10 mouse cellular contexts compared by ENCODE assay signal in the genomic region with DNA sequence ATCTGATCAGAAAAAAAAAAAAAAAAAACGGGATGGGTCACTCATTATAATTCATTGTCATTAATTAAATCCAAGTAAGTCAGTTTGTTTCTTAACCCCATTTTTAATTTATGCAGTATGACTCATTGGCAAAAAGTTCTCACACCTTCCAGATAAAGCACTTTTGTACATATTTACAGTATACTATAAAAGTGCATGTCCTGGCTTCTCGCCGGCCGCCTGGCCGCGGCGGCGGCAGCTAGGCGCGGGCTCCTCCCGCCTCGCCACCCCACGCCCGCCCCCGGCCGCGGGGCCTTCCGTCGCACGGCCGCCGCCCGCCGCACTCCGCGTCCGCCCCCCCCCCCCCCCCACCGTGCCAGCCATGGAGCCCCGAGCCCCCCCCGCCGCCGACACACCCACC. TPM values are rescaled to one million over a fixed set of nuclear protein-coding genes. Genes with fewer than 3 reads are reported as not detected.
DNase-seq lines count a peak whose midpoint lies in the region; ATAC-seq and TF ChIP-seq lines count a peak whose summit lies in the region.
"Had no signal": no experiment of that assay in that cellular context is flagged by ENCODE, and none has a peak within 500 bp of the region (broad histone marks: within the 10 kb centered on the region; RNA-seq: fewer than 3 reads in every experiment).

No protein-coding gene starts in this region.

- TF ChIP-seq EP300 in heart, adult 2 months (IDR thresholded peaks at IDR 0.05; ENCODE audit: insufficient read depth, low read depth, low read length), result no peak

- no peak for TF ChIP-seq POLR2A in heart, adult 2 months (IDR thresholded peaks at IDR 0.05; ENCODE audit: insufficient read depth, low read depth, low read length)

- H3K4me2 ChIP-seq in heart, embryonic 16.5 days (ENCODE audit: low read depth, low read length), result peak overlapping the region; percentile 67
- peak overlapping the region; percentile 63 for H3K4me2 ChIP-seq in embryonic facial prominence, embryonic 13.5 days
- peak overlapping the region; percentile 68 for H3K4me2 ChIP-seq in intestine, postnatal 0 days (replicated peaks; ENCODE audit: low read depth)
- peak overlapping the region; percentile 64 for H3K4me2 ChIP-seq in midbrain, postnatal 0 days (ENCODE audit: low read depth, low read length, poor library complexity, severe bottlenecking)

- no peak for ATAC-seq in heart, embryonic 16.5 days (replicated peaks; ENCODE audit: extremely low read depth, insufficient read depth, low FRiP score)
- ATAC-seq in embryonic facial prominence, embryonic 13.5 days (ENCODE audit: insufficient number of reproducible peaks, insufficient read depth, low FRiP score, low TSS enrichment, low read depth), result no peak
- no peak for ATAC-seq in intestine, postnatal 0 days
- no peak for ATAC-seq in midbrain, postnatal 0 days (ENCODE audit: low FRiP score)
- ATAC-seq in erythroid progenitor cell, adult 5-6 weeks (replicated peaks; ENCODE audit: low FRiP score, poor library complexity, severe bottlenecking), result no peak

- 11% methylated on average over 15 of the region's 32 CpGs for WGBS in heart, embryonic 16.5 days
- WGBS in heart, adult 2 months, result 2% methylated on average over 26 of the region's 32 CpGs
- WGBS in embryonic facial prominence, embryonic 13.5 days, result 10% methylated on average over 22 of the region's 32 CpGs
- 3% methylated on average over 29 of the region's 32 CpGs for WGBS in intestine, postnatal 0 days
- 18% methylated on average over 28 of the region's 32 CpGs for WGBS in midbrain, postnatal 0 days

- intact Hi-C loops in heart, adult 2 months (cut with DNase I), result no loop called here

- H3K9me3 ChIP-seq in heart, embryonic 16.5 days (replicated peaks; ENCODE audit: control insufficient read depth, low read length), result 0 out of 2 replicates have a peak, but pooled peaks cover 2% of the 10 kb centered on the region
- H3K9me3 ChIP-seq in embryonic facial prominence, embryonic 13.5 days, result peaks cover 3% of the 10 kb centered on the region; the same call in 1 of the 2 replicates
- H3K9me3 ChIP-seq in intestine, postnatal 0 days (ENCODE audit: control insufficient read depth), result no peaks in the 10 kb centered on the region
- H3K9me3 ChIP-seq in midbrain, postnatal 0 days (ENCODE audit: low read length), result no peaks in the 10 kb centered on the region

- H3K27me3 ChIP-seq in heart, embryonic 16.5 days (ENCODE audit: control insufficient read depth, insufficient read depth, low read length), result no peaks in the 10 kb centered on the region
- no peaks in the 10 kb centered on the region for H3K27me3 ChIP-seq in heart, adult 2 months (ENCODE audit: control insufficient read depth, insufficient read depth, low read length)
- no peaks in the 10 kb centered on the region for H3K27me3 ChIP-seq in embryonic facial prominence, embryonic 13.5 days
- H3K27me3 ChIP-seq in intestine, postnatal 0 days (replicated peaks; ENCODE audit: control insufficient read depth, insufficient read depth, low read length), result no peaks in the 10 kb centered on the region
- H3K27me3 ChIP-seq in midbrain, postnatal 0 days (ENCODE audit: insufficient read depth, low read length), result no peaks in the 10 kb centered on the region

- H3K4me3 ChIP-seq in heart, embryonic 16.5 days (ENCODE audit: low read length), result peak overlapping the region; percentile 49
- H3K4me3 ChIP-seq in heart, adult 2 months, result no peak overlapping the region
- peak overlapping the region; percentile 40 for H3K4me3 ChIP-seq in embryonic facial prominence, embryonic 13.5 days
- H3K4me3 ChIP-seq in intestine, postnatal 0 days (ENCODE audit: low read depth, low read length), result peak overlapping the region; percentile 34
- peak overlapping the region; percentile 41 for H3K4me3 ChIP-seq in midbrain, postnatal 0 days (ENCODE audit: low read depth, low read length)

- H3K27ac ChIP-seq in heart, embryonic 16.5 days (ENCODE audit: low read length), result no peak overlapping the region
- no peak overlapping the region for H3K27ac ChIP-seq in heart, adult 2 months
- no peak overlapping the region for H3K27ac ChIP-seq in embryonic facial prominence, embryonic 13.5 days
- no peak overlapping the region for H3K27ac ChIP-seq in intestine, postnatal 0 days (ENCODE audit: low read depth, low read length)
- H3K27ac ChIP-seq in midbrain, postnatal 0 days (ENCODE audit: low read depth, low read length), result no peak overlapping the region

- 0 out of 2 replicates have a peak overlapping the region, but pooled peaks have one; percentile 29 for H3K9ac ChIP-seq in heart, embryonic 16.5 days (ENCODE audit: low read length)
- no peak overlapping the region for H3K9ac ChIP-seq in heart, adult 2 months (ENCODE audit: low read depth, low read length)
- peak overlapping the region; percentile 55; the same call in 1 of the 2 replicates for H3K9ac ChIP-seq in embryonic facial prominence, embryonic 13.5 days
- H3K9ac ChIP-seq in intestine, postnatal 0 days (ENCODE audit: low read depth, low read length), result no peak overlapping the region
- H3K9ac ChIP-seq in midbrain, postnatal 0 days (replicated peaks; ENCODE audit: low read length, poor library complexity, severe bottlenecking), result no peak overlapping the region

- no peaks in the 10 kb centered on the region for H3K36me3 ChIP-seq in heart, embryonic 16.5 days (ENCODE audit: control insufficient read depth, insufficient read depth)
- no peaks in the 10 kb centered on the region for H3K36me3 ChIP-seq in heart, adult 2 months (ENCODE audit: control insufficient read depth, insufficient read depth, low read length)
- no peaks in the 10 kb centered on the region for H3K36me3 ChIP-seq in embryonic facial prominence, embryonic 13.5 days
- no peaks in the 10 kb centered on the region for H3K36me3 ChIP-seq in intestine, postnatal 0 days (ENCODE audit: control insufficient read depth, insufficient read depth)
- H3K36me3 ChIP-seq in midbrain, postnatal 0 days (ENCODE audit: insufficient read depth, low read length), result no peaks in the 10 kb centered on the region

- no peak for TF ChIP-seq CTCF in heart, adult 2 months (IDR thresholded peaks at IDR 0.05)
- TF ChIP-seq CTCF in intestine, postnatal 0 days (IDR thresholded peaks at IDR 0.05; ENCODE audit: low read depth), result no peak
- no peak for TF ChIP-seq CTCF in midbrain, postnatal 0 days (IDR thresholded peaks at IDR 0.05)

- H3K79me2 ChIP-seq in heart, adult 2 months (replicated peaks; ENCODE audit: control insufficient read depth, insufficient read depth, low read length), result no peaks in the 10 kb centered on the region

- no peaks in the 10 kb centered on the region for H3K4me1 ChIP-seq in heart, embryonic 16.5 days (ENCODE audit: control insufficient read depth, insufficient read depth, low read length)
- no peaks in the 10 kb centered on the region for H3K4me1 ChIP-seq in heart, adult 2 months (ENCODE audit: control insufficient read depth, insufficient read depth, low read length)
- H3K4me1 ChIP-seq in embryonic facial prominence, embryonic 13.5 days, result no peaks in the 10 kb centered on the region
- no peaks in the 10 kb centered on the region for H3K4me1 ChIP-seq in intestine, postnatal 0 days (replicated peaks; ENCODE audit: control insufficient read depth, insufficient read depth, low read length)
- no peaks in the 10 kb centered on the region for H3K4me1 ChIP-seq in midbrain, postnatal 0 days (ENCODE audit: insufficient read depth, low read length)

- no peak for DNase-seq in heart, adult 2 months
- no peak for DNase-seq in midbrain, postnatal 0 days (ENCODE audit: low spot score)
- DNase-seq in right cerebral cortex, postnatal 36 days (ENCODE audit: low spot score in 2 of 2), result no peak
- no peak for DNase-seq in thymus, postnatal 14 days
- DNase-seq: cerebellum, adult 11-12 months; right cerebral cortex, adult 18-20 months had no signal

RNA-seq across cellular contexts. Expression of a gene that starts 27.1 kb away (rescaled TPM):
- 5.5 and 8.0 TPM in 2 replicates for polyA plus RNA-seq in heart, embryonic 16.5 days (2015; fragmentation: Nextera tagmentation; extraction: Ambion mirVana)
- total RNA-seq in heart, adult 2 months (2021), result under 1 TPM; 0.55 to 0.59 TPM
- polyA plus RNA-seq in heart, adult 2 months (2012; rRNA removed), result 0.45 and 1.2 TPM in 2 replicates
- polyA plus RNA-seq in embryonic facial prominence, embryonic 13.5 days (2015; fragmentation: Nextera tagmentation; extraction: Ambion mirVana), result 15.2 and 19.4 TPM in 2 replicates
- polyA plus RNA-seq in intestine, postnatal 0 days (2015; fragmentation: Nextera tagmentation; extraction: Ambion mirVana), result 1.2 and 1.7 TPM in 2 replicates
- 4.5 and 4.8 TPM in 2 replicates for total RNA-seq in midbrain, postnatal 0 days (2014; rRNA removed)
- 4.5 and 4.6 TPM in 2 replicates for polyA plus RNA-seq in midbrain, postnatal 0 days (2015; fragmentation: Nextera tagmentation; extraction: Ambion mirVana)
- total RNA-seq in erythroid progenitor cell, adult 5-6 weeks (2015; ENCODE audit: low replicate concordance), result 0.72 and 1.3 TPM in 2 replicates
- 0.77 TPM in 1 of 2 replicates, not detected in the other for total RNA-seq in erythroid progenitor cell, adult 5-6 weeks (2017; ENCODE audit: low replicate concordance)

RNA-seq across cellular contexts. Expression of a gene that starts 45.5 kb away (rescaled TPM):
- 0.25 and 0.71 TPM in 2 replicates for polyA plus RNA-seq in heart, embryonic 16.5 days (2015; fragmentation: Nextera tagmentation; extraction: Ambion mirVana)
- total RNA-seq in heart, adult 2 months (2021), result 10 to 100 TPM; 23.7 to 29.4 TPM
- polyA plus RNA-seq in heart, adult 2 months (2012; rRNA removed), result 15.1 and 29.4 TPM in 2 replicates
- 0.45 and 2.1 TPM in 2 replicates for polyA plus RNA-seq in embryonic facial prominence, embryonic 13.5 days (2015; fragmentation: Nextera tagmentation; extraction: Ambion mirVana)
- 474 and 501 TPM in 2 replicates for polyA plus RNA-seq in intestine, postnatal 0 days (2015; fragmentation: Nextera tagmentation; extraction: Ambion mirVana)
- total RNA-seq in midbrain, postnatal 0 days (2014; rRNA removed), result 0.16 and 0.24 TPM in 2 replicates
- 1.5 and 1.7 TPM in 2 replicates for polyA plus RNA-seq in midbrain, postnatal 0 days (2015; fragmentation: Nextera tagmentation; extraction: Ambion mirVana)
- total RNA-seq in erythroid progenitor cell, adult 5-6 weeks (2015; ENCODE audit: low replicate concordance), result not detected in 2 replicates
- total RNA-seq in erythroid progenitor cell, adult 5-6 weeks (2017; ENCODE audit: low replicate concordance), result not detected in 2 replicates

RNA-seq across cellular contexts. Expression of a gene that starts 52.2 kb away (rescaled TPM):
- 12.7 and 14.3 TPM in 2 replicates for polyA plus RNA-seq in heart, embryonic 16.5 days (2015; fragmentation: Nextera tagmentation; extraction: Ambion mirVana)
- 1 to 10 TPM; 1.6 to 2.9 TPM for total RNA-seq in heart, adult 2 months (2021)
- polyA plus RNA-seq in heart, adult 2 months (2012; rRNA removed), result 0.74 and 1.6 TPM in 2 replicates
- 36.0 and 42.1 TPM in 2 replicates for polyA plus RNA-seq in embryonic facial prominence, embryonic 13.5 days (2015; fragmentation: Nextera tagmentation; extraction: Ambion mirVana)
- 5.6 and 6.4 TPM in 2 replicates for polyA plus RNA-seq in intestine, postnatal 0 days (2015; fragmentation: Nextera tagmentation; extraction: Ambion mirVana)
- total RNA-seq in midbrain, postnatal 0 days (2014; rRNA removed), result 15.0 and 17.6 TPM in 2 replicates
- polyA plus RNA-seq in midbrain, postnatal 0 days (2015; fragmentation: Nextera tagmentation; extraction: Ambion mirVana), result 17.1 and 17.6 TPM in 2 replicates
- 8.0 and 10.1 TPM in 2 replicates for total RNA-seq in erythroid progenitor cell, adult 5-6 weeks (2015; ENCODE audit: low replicate concordance)
- 7.8 and 10.3 TPM in 2 replicates for total RNA-seq in erythroid progenitor cell, adult 5-6 weeks (2017; ENCODE audit: low replicate concordance)

Comparison
In these comparisons a context has a peak if more than half of its experiments do, and no peak if none do; other contexts are left out.
1. H3K9ac ChIP-seq: peak in heart, embryonic 16.5 days (single experiment) and embryonic facial prominence, embryonic 13.5 days (single experiment); none in heart, adult 2 months (single experiment), intestine, postnatal 0 days (single experiment) and midbrain, postnatal 0 days (single experiment).
2. RNA of a gene that starts 45.5 kb away (polyA plus RNA-seq): 474 to 501 TPM in intestine, postnatal 0 days; 15.1 to 29.4 TPM in heart, adult 2 months, 1.5 to 1.7 TPM in midbrain, postnatal 0 days, 0.25 to 0.71 TPM in heart, embryonic 16.5 days and 0.45 to 2.1 TPM in embryonic facial prominence, embryonic 13.5 days; every median in the first group is over 10 times any median in the second.
3. Peak in every context shown above with its lines, with median percentiles within 50 percentile points of each other: H3K4me2 ChIP-seq.